Mouse (Mus musculus) kidney, embryonic 14.5 days (tissue): ENCODE data around the gene G6pc. TPM values are rescaled to one million over a fixed set of nuclear protein-coding genes. Genes with fewer than 3 reads are reported as not detected.

Source experiments
- ATAC-seq: fragments of 200-750 bp; cut with Nextera tagmentation; 2 replicates; pipeline ENCODE4 v1.8.0; 2017; ENCODE audit warnings: moderate number of reproducible peaks, mild to moderate bottlenecking, moderate TSS enrichment, moderate library complexity; ENCODE audit not compliant: low FRiP score, low TSS enrichment
- H3K27ac ChIP-seq: fragments of 300-500 bp; sonication (generic); 2 replicates; pipeline ENCODE4 v1.5.1; 2014; ENCODE audit warnings: low read depth, mild to moderate bottlenecking, low read length, moderate library complexity, mixed read lengths
- H3K27me3 ChIP-seq: fragments of 300-500 bp; sonication (generic); 2 replicates; pipeline ENCODE4 v1.6.1; 2014; ENCODE audit warnings: mild to moderate bottlenecking, low read length; ENCODE audit not compliant: control insufficient read depth, insufficient read depth
- H3K36me3 ChIP-seq: fragments of 300-500 bp; sonication (generic); 2 replicates; pipeline ENCODE4 v1.6.1; 2014; ENCODE audit warnings: low read length, mixed read lengths; ENCODE audit not compliant: control insufficient read depth, insufficient read depth
- H3K4me1 ChIP-seq: fragments of 300-500 bp; sonication (generic); 2 replicates; pipeline ENCODE4 v1.6.1; 2014; ENCODE audit warnings: low read length, mixed read lengths; ENCODE audit not compliant: control insufficient read depth, insufficient read depth
- H3K4me2 ChIP-seq: fragments of 300-500 bp; sonication (generic); replicated peaks from 2 replicates; pipeline ENCODE4 v1.6.1; 2014; ENCODE audit warnings: low read depth, mild to moderate bottlenecking, low read length
- H3K4me3 ChIP-seq: fragments of 300-500 bp; sonication (generic); 2 replicates; pipeline ENCODE4 v1.5.1; 2014; ENCODE audit warnings: mild to moderate bottlenecking, low read length
- H3K9ac ChIP-seq: fragments of 300-500 bp; sonication (generic); 2 replicates; pipeline ENCODE4 v1.6.1; 2014; ENCODE audit warnings: low read depth, mild to moderate bottlenecking, low read length, moderate library complexity
- H3K9me3 ChIP-seq: fragments of 300-500 bp; sonication (generic); 2 replicates; pipeline ENCODE4 v1.6.1; 2016; ENCODE audit warnings: low read length; ENCODE audit not compliant: control insufficient read depth
- WGBS: fragments of 180-500 bp; shearing (Covaris S2); extraction: QIAGEN DNeasy Blood & Tissue Kit; methylation state at CpG from one replicate; pipeline ENCODE4 v1.1.7; 2014; 5-methylcytosine and 5-hydroxymethylcytosine counted together
- polyA plus RNA-seq: library from polyadenylated mRNA; unstranded; fragments of >200 nt; fragmentation: Nextera tagmentation; extraction: Ambion mirVana; gene quantifications from 2 replicates; pipeline ENCODE4 v1.2.1, GENCODE M21; 2014

The G6pc gene
- polyA plus RNA-seq, 1 experiment from 2014 or later, result 0.08 TPM

DNA sequence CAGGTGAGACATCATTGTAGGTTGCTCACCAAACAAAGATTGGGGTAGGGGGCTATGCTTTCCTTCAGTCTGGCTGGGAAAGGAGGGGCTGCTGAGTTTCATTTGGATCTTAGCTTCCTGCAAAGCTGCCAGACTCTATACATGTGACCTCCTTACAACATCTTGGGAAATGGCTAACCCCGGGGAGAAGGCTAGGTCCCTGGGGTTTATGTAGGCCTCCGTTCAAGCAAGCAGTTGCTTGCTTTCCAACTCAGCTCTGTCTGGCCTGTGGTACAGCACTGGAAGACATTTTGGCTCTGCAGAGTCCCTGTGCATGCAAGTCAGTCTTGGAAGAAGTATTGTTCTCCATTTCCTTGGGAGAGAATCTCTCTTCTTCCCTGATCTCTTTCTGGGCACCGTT is 34.8 kb upstream of the G6pc start:
- H3K4me2 ChIP-seq, result no peak overlapping the region
- ATAC-seq, result no peak
- WGBS, result 71% methylated on average over 3 of the region's 3 CpGs
- no peak overlapping the region for H3K27ac ChIP-seq
- H3K4me1 ChIP-seq, result 0 out of 2 replicates have a peak, but pooled peaks cover 6% of the 10 kb centered on the region
- no peaks in the 10 kb centered on the region for H3K9me3 ChIP-seq
- 0 out of 2 replicates have a peak overlapping the region, but pooled peaks have one; percentile 12 for H3K9ac ChIP-seq
- no peak overlapping the region for H3K4me3 ChIP-seq
- H3K36me3 ChIP-seq, result no peaks in the 10 kb centered on the region
- H3K27me3 ChIP-seq, result no peaks in the 10 kb centered on the region

DNA sequence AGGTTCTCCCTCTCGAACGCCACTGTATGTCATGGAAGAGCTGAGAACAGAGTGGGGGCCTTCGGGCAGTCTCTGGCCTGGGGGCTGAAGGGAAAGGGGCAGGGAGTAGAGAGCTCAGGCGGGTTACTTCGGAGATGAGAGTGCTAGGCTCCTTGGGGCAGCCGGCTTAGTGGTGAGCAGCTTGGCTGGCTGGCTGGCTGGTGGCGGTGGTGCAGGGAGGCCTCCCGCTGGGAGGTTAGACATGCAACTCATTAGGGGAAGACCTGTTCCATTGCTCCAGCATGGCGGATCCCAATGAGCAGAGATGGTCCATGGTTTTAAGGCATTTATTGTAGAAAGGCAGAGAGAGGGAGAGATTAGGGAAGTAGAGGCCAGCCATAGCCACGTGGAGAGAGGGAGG is 33.3 kb upstream of the G6pc start:
- ATAC-seq, result no peak
- no peak overlapping the region for H3K4me3 ChIP-seq
- no peaks in the 10 kb centered on the region for H3K27me3 ChIP-seq
- 43% methylated on average over 10 of the region's 10 CpGs for WGBS
- H3K9me3 ChIP-seq, result no peaks in the 10 kb centered on the region
- no peak overlapping the region; the same call in 1 of the 2 replicates for H3K4me2 ChIP-seq
- no peak overlapping the region for H3K9ac ChIP-seq
- H3K4me1 ChIP-seq, result peaks cover 14% of the 10 kb centered on the region; the same call in 1 of the 2 replicates
- H3K27ac ChIP-seq, result no peak overlapping the region
- no peaks in the 10 kb centered on the region for H3K36me3 ChIP-seq

DNA sequence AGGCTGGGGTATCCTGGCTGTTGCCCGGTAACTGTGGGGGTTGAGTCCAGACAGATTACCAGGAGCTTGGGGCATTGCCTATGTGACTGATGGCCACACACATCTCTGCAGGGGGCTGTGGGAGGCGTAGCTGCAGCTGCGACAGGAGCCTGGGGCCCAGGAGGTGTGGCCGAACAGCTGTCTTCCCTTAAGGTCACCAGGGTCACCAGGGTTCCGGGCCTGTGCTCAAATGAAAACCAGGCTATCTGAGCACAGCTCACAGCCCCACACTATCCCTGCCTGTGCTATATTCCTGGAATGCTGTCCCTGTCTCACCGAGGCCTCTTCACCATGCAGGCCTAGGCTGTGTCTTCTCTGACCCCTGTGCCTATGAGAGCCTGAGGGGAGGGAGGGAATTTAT is 32.8 kb upstream of the G6pc start:
- Histone ChIP-seq H3K4me3 (no peak overlapping the region), H3K9ac (no peak overlapping the region), H3K9me3 (no peaks in the 10 kb centered on the region), H3K4me1 (peaks cover 14% of the 10 kb centered on the region; the same call in 1 of the 2 replicates), H3K27ac (no peak overlapping the region), H3K4me2 (no peak overlapping the region), H3K36me3 (no peaks in the 10 kb centered on the region), H3K27me3 (no peaks in the 10 kb centered on the region)
- no peak for ATAC-seq
- 8% methylated on average over 6 of the region's 6 CpGs for WGBS

DNA sequence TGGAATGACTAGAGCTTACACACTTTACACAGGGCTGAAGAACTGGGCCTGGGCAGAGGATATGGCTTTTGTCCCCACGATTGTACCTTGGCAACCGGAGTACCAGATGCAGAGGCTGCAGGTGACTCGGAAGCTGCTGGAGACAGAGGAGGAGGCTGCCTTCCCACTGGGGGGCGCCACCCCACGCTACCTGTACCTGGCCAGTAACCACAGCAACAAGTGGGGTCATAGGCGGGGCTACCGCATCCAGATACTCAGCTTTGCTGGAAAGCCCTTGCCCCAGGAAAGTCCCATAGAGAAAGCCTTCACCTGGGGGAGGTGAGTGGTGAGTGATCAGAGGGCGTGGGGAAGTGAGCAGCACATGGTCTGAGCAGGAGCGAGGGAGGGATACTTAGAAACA is 31.7 kb upstream of the G6pc start:
- 83% methylated on average over 9 of the region's 9 CpGs for WGBS
- H3K27me3 ChIP-seq, result no peaks in the 10 kb centered on the region
- no peaks in the 10 kb centered on the region for H3K36me3 ChIP-seq
- no peak overlapping the region for H3K27ac ChIP-seq
- H3K4me1 ChIP-seq, result peaks cover 14% of the 10 kb centered on the region; the same call in 1 of the 2 replicates
- no peak overlapping the region for H3K9ac ChIP-seq
- no peak overlapping the region for H3K4me2 ChIP-seq
- no peak for ATAC-seq
- no peaks in the 10 kb centered on the region for H3K9me3 ChIP-seq
- no peak overlapping the region for H3K4me3 ChIP-seq

DNA sequence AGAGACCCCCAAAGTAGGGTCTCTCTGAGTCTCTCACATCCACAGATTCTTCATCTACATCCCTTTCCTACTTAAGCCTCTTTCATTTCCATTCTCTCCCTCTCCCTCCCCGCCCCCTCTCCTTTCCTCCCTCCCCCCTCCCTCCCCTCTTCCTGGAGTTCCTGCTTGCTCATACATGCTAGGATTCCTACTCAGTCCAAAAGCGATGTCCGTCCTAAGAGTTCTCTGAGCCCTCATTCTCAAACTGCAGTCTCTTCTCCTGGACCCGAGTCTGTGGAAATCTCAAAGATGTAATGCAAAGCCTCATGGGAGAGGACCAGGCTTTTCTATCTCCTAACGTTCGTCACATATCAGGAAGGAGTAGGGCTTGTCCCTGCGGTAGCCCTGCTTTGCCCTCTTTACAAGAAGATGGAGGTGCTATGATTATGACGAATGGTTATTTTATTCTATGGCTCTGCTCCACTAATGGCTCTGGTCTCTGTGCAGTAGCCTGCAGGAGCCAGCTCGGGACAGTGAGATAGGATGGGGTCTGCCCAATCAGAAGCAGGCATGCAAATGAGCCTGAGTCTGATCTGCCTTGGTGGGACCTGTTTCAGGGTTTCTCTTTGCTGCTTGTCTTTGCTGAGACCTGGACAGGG is 29.1 kb upstream of the G6pc start:
- no peaks in the 10 kb centered on the region for H3K9me3 ChIP-seq
- H3K36me3 ChIP-seq, result no peaks in the 10 kb centered on the region
- 1% methylated on average over 9 of the region's 9 CpGs for WGBS
- peak overlapping the region; percentile 52 for H3K4me2 ChIP-seq
- H3K4me1 ChIP-seq, result peaks cover 14% of the 10 kb centered on the region; the same call in 1 of the 2 replicates
- no peak overlapping the region for H3K9ac ChIP-seq
- no peaks in the 10 kb centered on the region for H3K27me3 ChIP-seq
- H3K27ac ChIP-seq, result peak overlapping the region; percentile 63; the same call in 1 of the 2 replicates
- ATAC-seq, result peak; percentile 92
- peak overlapping the region; percentile 27; the same call in 1 of the 2 replicates for H3K4me3 ChIP-seq

DNA sequence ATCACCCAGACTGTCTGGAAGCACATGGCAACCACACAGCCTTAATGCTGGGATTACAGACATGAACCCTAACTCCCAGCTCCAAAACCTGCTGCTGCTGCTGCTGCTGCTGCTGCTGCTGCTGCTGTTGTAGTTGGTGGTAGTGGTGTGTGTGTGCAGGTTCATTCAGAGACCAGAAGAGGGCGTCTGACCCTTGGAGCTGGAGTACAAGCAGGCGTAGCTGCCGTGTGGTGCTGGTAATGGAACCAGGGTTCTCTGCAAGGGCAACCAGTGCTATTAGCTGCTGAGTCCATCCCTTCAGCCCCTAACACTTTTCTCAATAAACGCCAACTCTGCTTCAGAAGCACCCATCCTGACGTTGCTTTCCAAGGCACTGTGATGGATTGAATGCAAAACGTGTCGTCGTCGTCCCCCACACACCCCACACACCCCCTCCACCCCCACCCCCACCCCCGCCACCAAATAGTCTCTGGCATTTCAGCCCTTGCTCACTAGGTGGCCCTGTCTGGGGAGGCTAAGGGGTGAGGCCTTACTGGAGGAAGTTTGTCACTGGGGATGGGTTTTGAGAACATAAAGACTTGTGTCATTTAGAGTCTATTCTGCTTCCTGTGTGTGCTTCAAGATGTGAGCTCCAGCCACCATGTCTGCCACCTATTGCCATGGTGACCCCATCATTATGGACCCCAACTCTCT is 20.1 kb upstream of the G6pc start:
- H3K9ac ChIP-seq, result no peak overlapping the region
- no peak overlapping the region for H3K4me3 ChIP-seq
- no peak overlapping the region for H3K4me2 ChIP-seq
- no peaks in the 10 kb centered on the region for H3K36me3 ChIP-seq
- WGBS, result 74% methylated on average over 10 of the region's 10 CpGs
- H3K9me3 ChIP-seq, result no peaks in the 10 kb centered on the region
- no peak for ATAC-seq
- no peak overlapping the region for H3K27ac ChIP-seq
- H3K27me3 ChIP-seq, result no peaks in the 10 kb centered on the region
- 0 out of 2 replicates have a peak, but pooled peaks cover 4% of the 10 kb centered on the region for H3K4me1 ChIP-seq

DNA sequence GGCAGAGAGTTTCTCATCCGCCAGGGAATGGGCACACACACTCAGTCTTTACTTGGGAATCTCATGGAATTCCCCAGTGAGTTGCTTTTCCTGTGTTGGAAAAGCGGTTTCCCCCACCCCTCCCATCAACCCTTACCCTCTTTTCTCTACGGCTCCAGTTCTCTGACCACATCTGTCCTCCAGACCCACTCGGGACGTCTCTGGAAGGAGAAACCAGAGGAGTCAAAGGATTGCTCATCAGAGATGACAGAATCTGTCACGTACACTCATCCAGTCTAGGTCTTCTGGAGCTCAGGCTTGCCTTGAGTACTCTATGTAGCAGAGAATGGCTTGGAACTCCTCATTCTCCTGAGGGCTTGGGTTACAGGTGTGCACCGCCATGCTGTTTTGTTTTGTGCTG is 18.6 kb upstream of the G6pc start:
- 74% methylated on average over 7 of the region's 7 CpGs for WGBS
- no peak overlapping the region for H3K27ac ChIP-seq

DNA sequence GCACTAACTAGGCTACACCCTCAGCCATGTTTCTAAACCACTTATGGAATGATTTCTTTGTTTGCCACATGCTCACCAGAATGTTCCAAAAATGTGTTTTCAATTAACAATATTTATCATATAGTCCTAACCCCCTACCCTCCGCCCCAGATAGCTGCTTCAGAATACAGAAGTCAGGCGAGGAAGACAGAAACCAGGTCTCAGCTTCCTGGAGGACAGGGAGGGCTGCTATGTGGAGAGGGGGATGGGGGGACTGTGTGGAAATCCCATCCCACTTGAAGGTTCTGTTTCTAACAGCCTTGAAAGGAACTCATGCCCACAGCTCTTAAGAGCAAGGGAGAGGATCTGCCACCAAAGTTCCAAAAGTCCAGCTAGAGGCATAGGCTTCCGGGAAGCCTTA is 18.1 kb upstream of the G6pc start:
- no peaks in the 10 kb centered on the region for H3K36me3 ChIP-seq
- no peak for ATAC-seq
- no peak overlapping the region for H3K4me2 ChIP-seq
- H3K4me1 ChIP-seq, result 0 out of 2 replicates have a peak, but pooled peaks cover 4% of the 10 kb centered on the region
- H3K27ac ChIP-seq, result no peak overlapping the region
- 83% methylated on average over 3 of the region's 3 CpGs for WGBS
- no peaks in the 10 kb centered on the region for H3K27me3 ChIP-seq
- H3K9ac ChIP-seq, result no peak overlapping the region
- H3K9me3 ChIP-seq, result no peaks in the 10 kb centered on the region
- no peak overlapping the region for H3K4me3 ChIP-seq

More for the DNA sequence above, 18.6 kb upstream of the G6pc start:
- ATAC-seq, result no peak
- no peak overlapping the region for H3K4me3 ChIP-seq
- H3K4me2 ChIP-seq, result no peak overlapping the region
- no peaks in the 10 kb centered on the region for H3K36me3 ChIP-seq
- no peaks in the 10 kb centered on the region for H3K9me3 ChIP-seq
- 0 out of 2 replicates have a peak, but pooled peaks cover 4% of the 10 kb centered on the region for H3K4me1 ChIP-seq
- H3K9ac ChIP-seq, result no peak overlapping the region
- no peaks in the 10 kb centered on the region for H3K27me3 ChIP-seq

DNA sequence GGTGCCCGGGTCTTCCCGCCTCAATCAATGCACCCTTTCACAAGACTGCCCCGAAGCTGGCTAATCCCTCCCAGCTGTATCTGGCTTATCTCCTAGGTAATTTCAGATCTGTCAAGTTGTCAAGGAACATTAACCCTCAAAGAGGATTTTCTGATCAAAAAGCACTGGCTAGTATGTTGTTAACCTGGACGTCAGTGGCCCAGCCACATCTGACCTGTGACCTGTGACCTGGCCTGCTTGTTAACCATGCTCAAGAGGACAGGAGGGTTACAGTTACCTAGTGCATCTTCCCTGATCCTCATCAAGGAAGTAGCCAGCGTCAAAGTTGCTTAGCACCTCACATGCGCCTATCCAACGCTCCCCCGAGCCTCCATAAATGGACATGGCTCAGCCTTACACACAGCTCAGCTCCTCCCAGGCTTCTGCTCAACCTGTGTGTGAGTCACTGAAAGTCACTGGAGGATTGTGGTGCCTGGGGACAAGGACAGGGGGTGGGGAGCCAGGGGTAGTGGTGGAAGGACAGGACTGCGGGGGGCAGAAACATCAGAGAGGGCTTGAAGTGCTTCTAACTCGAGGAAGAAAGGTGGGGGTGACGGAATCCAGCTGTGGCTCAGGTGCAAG is 16.2 kb upstream of the G6pc start:
- H3K9me3 ChIP-seq, result no peaks in the 10 kb centered on the region
- 52% methylated on average over 11 of the region's 11 CpGs for WGBS
- no peak overlapping the region for H3K4me2 ChIP-seq
- H3K36me3 ChIP-seq, result no peaks in the 10 kb centered on the region
- no peak overlapping the region for H3K9ac ChIP-seq
- 0 out of 2 replicates have a peak, but pooled peaks cover 4% of the 10 kb centered on the region for H3K4me1 ChIP-seq
- no peak overlapping the region for H3K27ac ChIP-seq
- H3K4me3 ChIP-seq, result no peak overlapping the region
- no peaks in the 10 kb centered on the region for H3K27me3 ChIP-seq
- 0 out of 2 replicates have a peak, but pooled peaks have one; percentile 35 for ATAC-seq
